Mouse (Mus musculus) liver, embryonic 13.5 days (tissue): ENCODE results near the gene Rspo1. TPM values are rescaled to one million over a fixed set of nuclear protein-coding genes. Genes with fewer than 3 reads are reported as not detected.

Experiments used
- ATAC-seq: fragments of 200-750 bp; cut with Nextera tagmentation; 2 replicates; pipeline ENCODE4 v1.8.0; 2017; ENCODE audit warnings: low read depth, mild to moderate bottlenecking, moderate number of reproducible peaks, moderate library complexity
- DNase-seq: peaks from one replicate; pipeline ENCODE4 v3.0.0; 2022
- H3K27ac ChIP-seq: fragments of 300-500 bp; sonication (generic); 2 replicates; pipeline ENCODE4 v1.5.1; 2015; ENCODE audit warnings: moderate library complexity, mild to moderate bottlenecking, inconsistent platforms
- H3K27me3 ChIP-seq: fragments of 300-500 bp; sonication (generic); 2 replicates; pipeline ENCODE4 v1.6.1; 2015; ENCODE audit warnings: mild to moderate bottlenecking, inconsistent platforms
- H3K36me3 ChIP-seq: fragments of 300-500 bp; sonication (generic); 2 replicates; pipeline ENCODE4 v1.6.1; 2015; ENCODE audit warnings: mild to moderate bottlenecking, inconsistent platforms
- H3K4me1 ChIP-seq: fragments of 300-500 bp; sonication (generic); replicated peaks from 2 replicates; pipeline ENCODE4 v1.6.1; 2015; ENCODE audit warnings: inconsistent platforms
- H3K4me2 ChIP-seq: fragments of 300-500 bp; sonication (generic); 2 replicates; pipeline ENCODE4 v1.6.1; 2015; ENCODE audit warnings: inconsistent platforms, mild to moderate bottlenecking, moderate library complexity
- H3K4me3 ChIP-seq: fragments of 300-500 bp; sonication (generic); replicated peaks from 2 replicates; pipeline ENCODE4 v1.5.1; 2015; ENCODE audit warnings: mild to moderate bottlenecking, inconsistent platforms
- H3K9ac ChIP-seq: fragments of 300-500 bp; sonication (generic); 2 replicates; pipeline ENCODE4 v1.6.1; 2015; ENCODE audit warnings: mild to moderate bottlenecking, inconsistent platforms
- H3K9me3 ChIP-seq: fragments of 300-500 bp; sonication (generic); replicated peaks from 2 replicates; pipeline ENCODE4 v1.6.1; 2016; ENCODE audit warnings: inconsistent platforms
- WGBS: fragments of 180-500 bp; shearing (Covaris S2); methylation state at CpG from one replicate; pipeline ENCODE4 v1.1.7; 2015; ENCODE audit not compliant: insufficient replicate concordance; 5-methylcytosine and 5-hydroxymethylcytosine counted together
- polyA plus RNA-seq: library from polyadenylated mRNA; unstranded; fragments of >200 nt; fragmentation: Nextera tagmentation; extraction: Ambion mirVana; gene quantifications from 2 replicates; pipeline ENCODE4 v1.2.1, GENCODE M21; 2015

Rspo1 gene
- polyA plus RNA-seq, 1 experiment from 2014 or later: 0.51 TPM

GRCm38 (mm10) chr4:124957284-124957683, 28.9 kb upstream of the Rspo1 start:
- ATAC-seq (no peak), DNase-seq (no peak)
- no peak overlapping the region for H3K4me3 ChIP-seq
- H3K27me3 ChIP-seq: 0 out of 2 replicates have a peak, but pooled peaks cover 3% of the 10 kb centered on the region
- H3K4me2 ChIP-seq: no peak overlapping the region
- H3K9ac ChIP-seq: no peak overlapping the region
- H3K4me1 ChIP-seq: no peaks in the 10 kb centered on the region
- no peak overlapping the region for H3K27ac ChIP-seq
- no peaks in the 10 kb centered on the region for H3K9me3 ChIP-seq
- H3K36me3 ChIP-seq: no peaks in the 10 kb centered on the region
- 54% methylated on average over 2 of the region's 2 CpGs for WGBS

DNA sequence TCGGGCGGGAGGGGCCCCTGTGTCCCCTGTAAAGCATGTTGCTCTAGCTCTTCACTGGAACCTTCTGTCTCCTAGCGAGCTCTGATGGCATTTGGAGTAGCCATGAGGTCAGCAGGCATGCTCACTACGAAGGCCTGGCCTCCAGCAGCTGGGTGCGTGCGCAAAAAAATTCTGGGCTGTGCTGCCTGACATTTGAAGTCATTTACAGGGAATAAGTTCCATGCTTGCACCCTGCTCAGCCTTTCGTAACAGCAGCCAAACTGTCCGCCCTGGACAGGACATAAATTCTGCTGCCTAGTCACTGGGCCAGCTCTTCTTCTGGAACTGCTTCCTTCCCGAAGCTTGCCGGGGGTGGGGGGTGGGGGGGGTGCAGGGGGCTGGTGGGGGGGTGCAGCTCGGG, 27.2 kb upstream of the Rspo1 start:
- DNase-seq (no peak), ATAC-seq (no peak)
- Histone ChIP-seq H3K27me3 (no peaks in the 10 kb centered on the region), H3K9me3 (no peaks in the 10 kb centered on the region), H3K9ac (no peak overlapping the region), H3K27ac (no peak overlapping the region), H3K36me3 (no peaks in the 10 kb centered on the region), H3K4me1 (no peaks in the 10 kb centered on the region), H3K4me3 (no peak overlapping the region), H3K4me2 (no peak overlapping the region)
- WGBS: 53% methylated on average over 11 of the region's 11 CpGs

- 59% methylated on average over 11 of the region's 11 CpGs for WGBS
Measured at GRCm38 (mm10) chr4:124960940-124961339, 25.3 kb upstream of the Rspo1 start.

DNA sequence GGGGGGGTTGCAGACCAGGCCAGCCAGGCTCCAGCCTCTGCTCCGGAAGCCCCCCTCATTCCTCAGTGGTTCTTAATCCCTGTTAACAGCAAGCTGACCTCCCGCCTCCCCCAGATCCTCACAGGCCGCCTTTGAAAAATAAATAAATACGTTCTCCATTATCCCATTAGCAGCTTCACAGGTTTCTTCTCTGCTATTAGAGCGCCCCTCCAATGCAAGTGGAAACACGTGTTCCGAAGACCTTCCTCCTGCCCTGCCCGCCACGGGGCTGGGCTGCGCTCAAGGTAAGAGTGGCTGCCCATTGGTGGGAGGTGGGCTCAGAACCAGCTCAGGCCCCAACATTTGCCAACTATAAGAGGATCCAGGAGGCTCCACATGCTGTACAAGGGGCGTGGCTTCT, 23.7 kb upstream of the Rspo1 start:
- Histone ChIP-seq H3K4me3 (no peak overlapping the region), H3K4me2 (no peak overlapping the region), H3K36me3 (no peaks in the 10 kb centered on the region), H3K27me3 (no peaks in the 10 kb centered on the region), H3K27ac (no peak overlapping the region), H3K9ac (no peak overlapping the region), H3K9me3 (no peaks in the 10 kb centered on the region), H3K4me1 (no peaks in the 10 kb centered on the region; the same call in 1 of the 2 replicates)
- no peak for ATAC-seq
- no peak for DNase-seq
- 38% methylated on average over 11 of the region's 11 CpGs for WGBS

More at GRCm38 (mm10) chr4:124960940-124961339, 25.3 kb upstream of the Rspo1 start:
- no peak overlapping the region for H3K4me2 ChIP-seq
- DNase-seq: no peak
- H3K4me1 ChIP-seq: no peaks in the 10 kb centered on the region; the same call in 1 of the 2 replicates
- no peaks in the 10 kb centered on the region for H3K27me3 ChIP-seq
- no peaks in the 10 kb centered on the region for H3K36me3 ChIP-seq
- no peaks in the 10 kb centered on the region for H3K9me3 ChIP-seq
- no peak overlapping the region for H3K27ac ChIP-seq
- no peak overlapping the region for H3K4me3 ChIP-seq
- no peak overlapping the region for H3K9ac ChIP-seq
- no peak for ATAC-seq

- Histone ChIP-seq H3K27me3 (no peaks in the 10 kb centered on the region), H3K9ac (no peak overlapping the region), H3K9me3 (no peaks in the 10 kb centered on the region), H3K4me3 (no peak overlapping the region), H3K4me2 (no peak overlapping the region), H3K4me1 (no peaks in the 10 kb centered on the region; the same call in 1 of the 2 replicates), H3K36me3 (no peaks in the 10 kb centered on the region), H3K27ac (no peak overlapping the region)
- DNase-seq (no peak), ATAC-seq (no peak)
- WGBS: 32% methylated on average over 8 of the region's 8 CpGs
Measured at GRCm38 (mm10) chr4:124964912-124965599, 21.2 kb upstream of the Rspo1 start.

DNA sequence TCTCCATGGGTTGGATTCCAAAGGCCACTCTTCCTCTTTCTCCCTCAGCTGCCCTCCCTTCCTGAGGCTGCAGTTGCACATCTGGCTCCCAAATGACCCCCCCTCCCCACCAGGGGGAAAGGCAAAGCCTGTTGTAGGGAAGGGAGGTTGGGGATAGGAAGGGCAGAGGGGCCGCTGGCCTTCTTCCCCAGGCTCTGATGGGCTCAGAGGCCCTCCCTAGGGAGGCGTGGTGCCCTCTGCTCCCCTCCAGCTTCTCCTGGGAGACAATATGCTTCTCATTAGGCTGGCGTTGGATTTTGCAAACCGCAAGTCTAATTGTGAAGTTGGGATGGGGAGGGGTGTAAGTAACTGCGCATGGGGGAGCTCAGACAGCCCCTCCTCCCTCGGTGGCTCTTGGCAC, 17.5 kb upstream of the Rspo1 start:
- Histone ChIP-seq H3K4me1 (no peaks in the 10 kb centered on the region; the same call in 1 of the 2 replicates), H3K9me3 (no peaks in the 10 kb centered on the region), H3K4me3 (no peak overlapping the region), H3K9ac (no peak overlapping the region), H3K4me2 (no peak overlapping the region), H3K27me3 (no peaks in the 10 kb centered on the region), H3K36me3 (no peaks in the 10 kb centered on the region), H3K27ac (no peak overlapping the region)
- WGBS: 54% methylated on average over 6 of the region's 6 CpGs
- DNase-seq: no peak
- no peak for ATAC-seq

DNA sequence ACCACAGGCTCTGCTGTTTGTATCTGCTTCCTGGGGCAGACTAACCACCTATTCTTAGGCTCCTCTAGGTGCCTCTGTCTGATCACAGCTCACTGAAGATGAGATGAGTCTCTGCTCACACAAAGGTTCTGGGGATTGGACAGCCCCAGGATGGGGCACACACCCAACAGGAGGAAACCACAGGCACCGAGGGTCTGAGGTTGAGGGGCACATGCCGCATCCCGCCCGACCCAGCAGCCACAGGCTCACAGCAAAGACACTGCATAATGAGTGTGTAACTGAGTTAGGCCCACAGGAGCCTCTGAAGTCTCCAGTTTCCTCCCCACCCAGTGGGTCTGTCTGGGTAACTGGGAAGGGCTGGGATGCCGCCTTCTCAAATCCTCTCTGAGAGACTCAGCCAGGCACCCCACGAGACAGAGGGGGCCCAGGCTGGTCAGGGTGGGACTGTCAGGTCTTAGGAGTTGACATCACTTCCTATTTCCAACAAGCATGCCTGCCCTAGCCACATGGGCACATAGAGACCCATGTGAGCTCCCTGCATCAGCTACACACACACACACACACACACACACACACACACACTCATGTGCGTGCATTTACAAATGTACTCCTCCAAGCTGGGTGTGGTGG, 16.9 kb upstream of the Rspo1 start:
- ATAC-seq: no peak
- H3K27me3 ChIP-seq: no peaks in the 10 kb centered on the region
- WGBS: 43% methylated on average over 7 of the region's 7 CpGs

DNA sequence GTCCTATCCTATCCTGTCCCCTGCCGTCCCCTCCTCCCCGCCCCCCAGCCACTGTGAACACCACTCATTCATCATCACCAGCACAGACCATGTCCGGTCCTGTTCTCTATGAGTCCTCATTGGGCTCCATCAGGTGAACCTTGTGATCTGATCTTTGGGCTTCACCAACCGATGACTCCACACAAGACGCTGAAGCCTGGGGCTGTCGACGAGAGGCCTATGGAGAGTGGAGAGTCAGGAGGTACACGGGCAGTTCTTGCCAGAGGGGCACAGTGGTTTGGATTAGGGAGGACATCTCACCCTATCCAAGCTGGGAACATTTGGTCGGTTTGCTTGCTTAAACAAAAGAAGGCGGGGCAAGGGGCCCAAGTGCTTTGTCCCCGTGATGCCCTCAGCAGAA, 16.0 kb upstream of the Rspo1 start:
- no peak overlapping the region for H3K4me3 ChIP-seq
- H3K27ac ChIP-seq: no peak overlapping the region
- H3K9me3 ChIP-seq: no peaks in the 10 kb centered on the region
- 62% methylated on average over 11 of the region's 11 CpGs for WGBS
- no peaks in the 10 kb centered on the region for H3K27me3 ChIP-seq
- no peak overlapping the region for H3K4me2 ChIP-seq
- H3K4me1 ChIP-seq: no peaks in the 10 kb centered on the region; the same call in 1 of the 2 replicates
- no peak overlapping the region for H3K9ac ChIP-seq
- H3K36me3 ChIP-seq: no peaks in the 10 kb centered on the region
- DNase-seq: no peak
- ATAC-seq: no peak

More for the DNA sequence above, 16.9 kb upstream of the Rspo1 start:
- Histone ChIP-seq H3K27ac (no peak overlapping the region), H3K36me3 (no peaks in the 10 kb centered on the region), H3K4me3 (no peak overlapping the region), H3K9me3 (no peaks in the 10 kb centered on the region), H3K9ac (no peak overlapping the region), H3K4me2 (no peak overlapping the region), H3K4me1 (no peaks in the 10 kb centered on the region; the same call in 1 of the 2 replicates)
- DNase-seq: no peak

- H3K9ac ChIP-seq: no peak overlapping the region
- no peaks in the 10 kb centered on the region for H3K36me3 ChIP-seq
- DNase-seq (no peak), ATAC-seq (no peak)
- no peaks in the 10 kb centered on the region for H3K4me1 ChIP-seq
- H3K4me3 ChIP-seq: no peak overlapping the region
- H3K9me3 ChIP-seq: no peaks in the 10 kb centered on the region
- 42% methylated on average over 5 of the region's 5 CpGs for WGBS
- H3K4me2 ChIP-seq: no peak overlapping the region
- no peaks in the 10 kb centered on the region for H3K27me3 ChIP-seq
- no peak overlapping the region for H3K27ac ChIP-seq
Measured at GRCm38 (mm10) chr4:124970677-124971076, 15.6 kb upstream of the Rspo1 start.

DNA sequence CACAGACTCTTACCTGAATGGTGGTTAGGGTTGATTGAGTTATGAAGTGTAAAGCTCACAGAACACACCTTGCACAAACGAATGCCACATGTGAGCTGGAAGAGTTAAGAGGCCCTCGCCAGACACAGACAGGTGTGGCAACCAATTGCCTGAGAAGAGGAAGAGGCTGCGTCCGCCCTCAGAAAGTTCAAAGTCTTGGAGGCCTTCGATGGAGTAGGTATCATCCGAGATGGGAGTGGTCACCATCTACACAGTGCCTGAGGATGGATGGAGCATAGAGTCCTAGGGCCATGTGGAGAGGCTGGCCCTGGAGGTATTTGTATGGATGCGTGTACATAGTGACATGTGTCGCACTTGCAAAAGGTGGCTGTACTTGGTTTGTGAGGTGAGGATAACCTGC, 15.1 kb upstream of the Rspo1 start:
- no peak for ATAC-seq
- Histone ChIP-seq H3K36me3 (no peaks in the 10 kb centered on the region), H3K9ac (no peak overlapping the region), H3K27me3 (no peaks in the 10 kb centered on the region), H3K4me1 (no peaks in the 10 kb centered on the region), H3K27ac (no peak overlapping the region), H3K4me2 (no peak overlapping the region), H3K9me3 (no peaks in the 10 kb centered on the region), H3K4me3 (no peak overlapping the region)
- no peak for DNase-seq
- 61% methylated on average over 8 of the region's 8 CpGs for WGBS

DNA sequence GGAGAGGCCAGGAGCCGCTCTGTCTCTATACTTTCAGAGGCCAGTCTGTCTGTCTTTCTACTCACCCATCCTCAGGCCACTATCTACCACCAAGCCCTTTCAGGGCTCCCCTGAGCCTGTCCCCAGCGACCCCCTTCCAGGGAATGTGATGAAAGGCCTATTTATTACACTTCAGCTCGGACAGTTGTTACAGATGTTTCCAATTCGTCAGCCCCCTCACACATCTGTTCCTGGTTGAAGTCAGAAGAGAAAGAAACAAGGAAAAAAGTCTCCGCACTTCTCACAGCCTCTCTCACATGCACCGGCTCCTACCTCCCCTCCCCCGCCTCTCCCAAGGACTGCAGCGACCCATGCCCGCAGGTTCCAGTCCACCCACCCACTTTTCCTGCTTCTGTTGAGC, 13.9 kb upstream of the Rspo1 start:
- Histone ChIP-seq H3K9me3 (no peaks in the 10 kb centered on the region), H3K4me3 (no peak overlapping the region), H3K4me2 (no peak overlapping the region), H3K27me3 (no peaks in the 10 kb centered on the region), H3K36me3 (no peaks in the 10 kb centered on the region), H3K27ac (no peak overlapping the region), H3K9ac (no peak overlapping the region), H3K4me1 (no peaks in the 10 kb centered on the region)
- ATAC-seq (no peak), DNase-seq (no peak)
- 47% methylated on average over 9 of the region's 9 CpGs for WGBS

DNA sequence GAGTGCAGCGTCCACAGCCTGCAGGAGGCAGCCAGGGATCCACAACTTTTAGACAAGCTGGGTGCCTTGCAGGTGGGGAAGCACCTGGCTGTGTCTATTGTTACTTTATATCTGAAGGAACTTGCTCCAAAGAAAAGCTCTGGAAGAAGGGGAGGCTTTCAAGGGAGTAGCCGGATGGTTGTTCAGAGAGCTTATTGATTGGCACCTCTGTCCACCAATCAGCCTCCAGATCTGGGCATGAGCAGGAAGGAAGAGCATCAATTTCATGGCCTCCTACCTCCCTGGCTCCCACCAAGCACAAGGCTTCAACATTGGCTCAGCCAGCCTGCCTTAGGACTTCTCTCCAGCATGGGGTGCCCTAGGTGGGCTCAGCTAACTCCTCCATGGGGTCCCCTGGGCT, 12.9 kb upstream of the Rspo1 start:
- Histone ChIP-seq H3K4me3 (no peak overlapping the region), H3K4me1 (no peaks in the 10 kb centered on the region), H3K4me2 (no peak overlapping the region), H3K36me3 (no peaks in the 10 kb centered on the region), H3K9me3 (no peaks in the 10 kb centered on the region), H3K9ac (no peak overlapping the region), H3K27ac (no peak overlapping the region), H3K27me3 (no peaks in the 10 kb centered on the region)
- no peak for DNase-seq
- no peak for ATAC-seq
- 56% methylated on average over 2 of the region's 2 CpGs for WGBS
